In the genomic region with DNA sequence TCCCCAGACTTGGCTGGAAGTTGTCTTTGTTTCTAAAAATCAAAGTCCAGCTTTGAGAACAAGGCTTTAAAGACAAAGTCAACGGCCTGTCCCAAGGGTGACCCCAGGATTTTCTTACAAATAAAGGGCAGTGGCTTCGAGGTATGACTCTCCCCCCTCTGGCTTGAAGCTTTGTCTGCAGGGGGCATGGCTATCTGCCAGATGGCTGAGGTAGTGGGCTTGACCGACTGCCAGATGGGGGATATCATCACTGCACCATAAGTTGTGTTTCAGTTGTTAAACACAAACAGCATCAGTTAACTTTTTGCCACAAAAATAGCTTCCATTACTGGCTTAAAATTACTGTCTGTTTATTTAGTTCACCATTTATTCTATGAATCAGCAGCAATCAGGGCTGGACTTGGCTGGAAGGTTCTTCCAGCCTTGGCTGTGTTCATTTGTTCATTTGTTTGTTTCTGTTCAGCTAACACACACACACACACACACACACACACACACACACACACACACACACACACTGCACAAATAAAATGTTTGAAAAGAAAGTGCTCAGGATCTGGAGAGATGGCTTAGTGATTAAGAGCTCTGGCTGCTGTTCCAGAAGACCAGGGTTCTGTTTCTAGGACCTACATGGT, we compare ENCODE assay signal across 8 mouse cellular contexts. TPM values are rescaled to one million over a fixed set of nuclear protein-coding genes. Genes with fewer than 3 reads are reported as not detected.
DNase-seq lines count a peak whose midpoint lies in the region; ATAC-seq and TF ChIP-seq lines count a peak whose summit lies in the region.

No protein-coding gene starts in this region.

- H3K36me3 ChIP-seq in lung, embryonic 15.5 days, result no peaks in the 10 kb centered on the region
- no peaks in the 10 kb centered on the region for H3K36me3 ChIP-seq in forebrain, postnatal 0 days (ENCODE audit: insufficient read depth)
- no peaks in the 10 kb centered on the region for H3K36me3 ChIP-seq in neural tube, embryonic 11.5 days (ENCODE audit: control insufficient read depth, insufficient read depth, low read length)
- no peaks in the 10 kb centered on the region for H3K36me3 ChIP-seq in heart, embryonic 10.5 days

- ATAC-seq in lung, embryonic 15.5 days (ENCODE audit: borderline replicate concordance, extremely low read depth, low FRiP score, low TSS enrichment), result peak; percentile 46; the same call in 1 of the 2 replicates
- 0 out of 2 replicates have a peak, but pooled peaks have one; percentile 14 for ATAC-seq in forebrain, postnatal 0 days
- peak; percentile 54; the same call in 1 of the 2 replicates for ATAC-seq in neural tube, embryonic 11.5 days (ENCODE audit: insufficient read depth, low FRiP score, low TSS enrichment)

- no peak overlapping the region for H3K9ac ChIP-seq in lung, embryonic 15.5 days
- H3K9ac ChIP-seq in forebrain, postnatal 0 days, result no peak overlapping the region
- H3K9ac ChIP-seq in neural tube, embryonic 11.5 days (ENCODE audit: low read length), result no peak overlapping the region

- 10% methylated on average over 3 of the region's 3 CpGs for WGBS in lung, embryonic 15.5 days
- 2% methylated on average over 3 of the region's 3 CpGs for WGBS in forebrain, postnatal 0 days
- WGBS in neural tube, embryonic 11.5 days, result 7% methylated on average over 3 of the region's 3 CpGs
- WGBS in heart, embryonic 10.5 days, result 36% methylated on average over 3 of the region's 3 CpGs

- no peak overlapping the region for H3K4me2 ChIP-seq in lung, embryonic 15.5 days
- H3K4me2 ChIP-seq in forebrain, postnatal 0 days (ENCODE audit: low read depth), result no peak overlapping the region
- H3K4me2 ChIP-seq in neural tube, embryonic 11.5 days (ENCODE audit: low read depth), result no peak overlapping the region

- no peak for TF ChIP-seq CTCF in forebrain, postnatal 0 days (IDR thresholded peaks at IDR 0.05; ENCODE audit: low read depth)

- peak; percentile 23 for DNase-seq in adrenal gland, postnatal 14 days
- DNase-seq in adrenal gland, postnatal 10 days, result no peak
- DNase-seq in lung, adult 18-20 months, result no peak
- peak; percentile 30 for DNase-seq in forebrain, postnatal 0 days
- peak; percentile 53 for DNase-seq in neural tube, embryonic 11.5 days (ENCODE audit: low spot score)
- no peak for DNase-seq in yolk sac, embryonic 10.5 days (ENCODE audit: low spot score)
- no peak for DNase-seq in heart, embryonic 10.5 days (ENCODE audit: low spot score)

- peak overlapping the region; percentile 78 for H3K27ac ChIP-seq in lung, embryonic 15.5 days
- no peak overlapping the region for H3K27ac ChIP-seq in forebrain, postnatal 0 days (ENCODE audit: low read depth, low read length)
- H3K27ac ChIP-seq in neural tube, embryonic 11.5 days (ENCODE audit: low read depth, low read length), result no peak overlapping the region
- H3K27ac ChIP-seq in heart, embryonic 10.5 days, result no peak overlapping the region

- H3K27me3 ChIP-seq in lung, embryonic 15.5 days, result no peaks in the 10 kb centered on the region
- no peaks in the 10 kb centered on the region for H3K27me3 ChIP-seq in forebrain, postnatal 0 days (ENCODE audit: insufficient read depth, low read length)
- H3K27me3 ChIP-seq in neural tube, embryonic 11.5 days (ENCODE audit: control insufficient read depth, insufficient read depth, low read length), result no peaks in the 10 kb centered on the region
- no peaks in the 10 kb centered on the region for H3K27me3 ChIP-seq in heart, embryonic 10.5 days (ENCODE audit: insufficient read depth, poor library complexity, severe bottlenecking)

- no peak overlapping the region for H3K4me3 ChIP-seq in lung, embryonic 15.5 days
- H3K4me3 ChIP-seq in forebrain, postnatal 0 days (ENCODE audit: low read depth, low read length), result no peak overlapping the region
- no peak overlapping the region for H3K4me3 ChIP-seq in neural tube, embryonic 11.5 days (ENCODE audit: low read depth, low read length)
- no peak overlapping the region for H3K4me3 ChIP-seq in heart, embryonic 10.5 days

- H3K4me1 ChIP-seq in lung, embryonic 15.5 days, result peaks cover 18% of the 10 kb centered on the region
- no peaks in the 10 kb centered on the region for H3K4me1 ChIP-seq in forebrain, postnatal 0 days (ENCODE audit: insufficient read depth)
- peaks cover 12% of the 10 kb centered on the region; the same call in 1 of the 2 replicates for H3K4me1 ChIP-seq in neural tube, embryonic 11.5 days (ENCODE audit: control insufficient read depth, insufficient read depth, low read length)
- no peaks in the 10 kb centered on the region for H3K4me1 ChIP-seq in heart, embryonic 10.5 days

- no peaks in the 10 kb centered on the region for H3K9me3 ChIP-seq in lung, embryonic 15.5 days
- H3K9me3 ChIP-seq in forebrain, postnatal 0 days (ENCODE audit: low read length), result no peaks in the 10 kb centered on the region
- no peaks in the 10 kb centered on the region for H3K9me3 ChIP-seq in neural tube, embryonic 11.5 days (ENCODE audit: control insufficient read depth, low read length)
- no peaks in the 10 kb centered on the region for H3K9me3 ChIP-seq in heart, embryonic 10.5 days

RNA-seq across cellular contexts. Expression of a gene that starts 33.1 kb away (rescaled TPM):
- 52.2 and 54.9 TPM in 2 replicates for total RNA-seq in adrenal gland, postnatal 14 days (2021)
- total RNA-seq in adrenal gland, postnatal 10 days (2021), result 10 to 100 TPM; 50.7 to 54.5 TPM
- polyA plus RNA-seq in lung, embryonic 15.5 days (2015; fragmentation: Nextera tagmentation; extraction: Ambion mirVana), result 76.1 and 82.1 TPM in 2 replicates
- total RNA-seq in forebrain, postnatal 0 days (2014; rRNA removed), result 30.2 and 41.5 TPM in 2 replicates
- polyA plus RNA-seq in forebrain, postnatal 0 days (2015; fragmentation: Nextera tagmentation; extraction: Ambion mirVana), result 65.6 and 75.0 TPM in 2 replicates
- polyA plus RNA-seq in neural tube, embryonic 11.5 days (2014; fragmentation: Nextera tagmentation; extraction: Ambion mirVana), result 125 and 131 TPM in 2 replicates
- 61.8 and 88.1 TPM in 2 replicates for polyA plus RNA-seq in heart, embryonic 10.5 days (2016; fragmentation: Nextera tagmentation; extraction: Ambion mirVana)

RNA-seq across cellular contexts. Expression of a gene that starts 33.6 kb away (rescaled TPM):
- total RNA-seq in adrenal gland, postnatal 14 days (2021), result 12.3 and 14.9 TPM in 2 replicates
- 10 to 100 TPM in 1 of 2 experiments, 1 to 10 TPM in 1; 9.1 to 11.9 TPM for total RNA-seq in adrenal gland, postnatal 10 days (2021)
- polyA plus RNA-seq in lung, embryonic 15.5 days (2015; fragmentation: Nextera tagmentation; extraction: Ambion mirVana), result 3.2 and 3.7 TPM in 2 replicates
- total RNA-seq in forebrain, postnatal 0 days (2014; rRNA removed), result 7.1 and 7.2 TPM in 2 replicates
- polyA plus RNA-seq in forebrain, postnatal 0 days (2015; fragmentation: Nextera tagmentation; extraction: Ambion mirVana), result 4.6 and 6.2 TPM in 2 replicates
- 2.9 and 3.2 TPM in 2 replicates for polyA plus RNA-seq in neural tube, embryonic 11.5 days (2014; fragmentation: Nextera tagmentation; extraction: Ambion mirVana)
- polyA plus RNA-seq in heart, embryonic 10.5 days (2016; fragmentation: Nextera tagmentation; extraction: Ambion mirVana), result 0.90 and 1.6 TPM in 2 replicates

Comparison
In these comparisons a context has a peak if more than half of its experiments do, and no peak if none do; other contexts are left out.
1. DNase-seq: peak in adrenal gland, postnatal 14 days (single experiment), forebrain, postnatal 0 days (single experiment) and neural tube, embryonic 11.5 days (single experiment); none in adrenal gland, postnatal 10 days (single experiment), lung, adult 18-20 months (0 of 2), yolk sac, embryonic 10.5 days (single experiment) and heart, embryonic 10.5 days (single experiment).
2. Peak in every context shown above with its lines, with median percentiles within 50 percentile points of each other: ATAC-seq.